Mouse (Mus musculus): ENCODE measurements at regions not wholly inside any gene's neighbourhood (a gene's known extent, or its start where the extent isn't known, plus 50 kb on each side); places are given as distances from the start of the nearest gene placed in this dataset.

DNA sequence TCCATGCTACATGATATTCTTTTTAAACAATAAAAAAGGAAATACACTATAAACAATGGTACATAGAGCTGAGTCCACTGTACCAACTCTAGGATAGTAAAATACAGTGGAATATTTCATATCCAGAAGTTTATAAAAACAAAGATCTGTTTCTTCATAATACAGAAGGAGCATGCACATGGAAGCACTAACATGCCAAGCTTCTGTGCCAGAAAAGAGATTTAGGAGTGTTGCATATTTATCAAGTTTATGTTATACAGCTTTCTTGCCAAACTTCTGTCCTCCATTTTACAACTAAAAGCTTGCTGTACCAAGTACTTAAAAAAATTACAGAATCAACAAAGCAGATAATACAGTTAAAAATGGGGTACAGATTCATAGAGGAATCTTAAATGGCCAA is 816.7 kb upstream of the A730009L09Rik start:
- TF ChIP-seq POLR2A (IDR thresholded peaks at IDR 0.05; ENCODE audit: borderline replicate concordance, extremely low read depth, insufficient read depth, insufficient read length, poor library complexity, severe bottlenecking) (no peak), CTCF (IDR thresholded peaks at IDR 0.05; ENCODE audit: borderline replicate concordance, extremely low read depth, insufficient read depth, insufficient read length) (no peak)

Measured in brain, embryonic 14.5 days (tissue).